Mouse (Mus musculus) erythroid progenitor cell, adult 5-6 weeks (primary cell): ENCODE measurements at regions not wholly inside any gene's neighbourhood (a gene's known extent, or its start where the extent isn't known, plus 50 kb on each side); places are given as distances from the start of the nearest gene placed in this dataset.

Experiments used
- ATAC-seq: replicated peaks from 2 replicates; pipeline ENCODE4 v1.8.0; 2016; ENCODE audit warnings: moderate number of reproducible peaks, mild to moderate bottlenecking, moderate TSS enrichment, inconsistent platforms; ENCODE audit not compliant: poor library complexity, low FRiP score, severe bottlenecking

DNA sequence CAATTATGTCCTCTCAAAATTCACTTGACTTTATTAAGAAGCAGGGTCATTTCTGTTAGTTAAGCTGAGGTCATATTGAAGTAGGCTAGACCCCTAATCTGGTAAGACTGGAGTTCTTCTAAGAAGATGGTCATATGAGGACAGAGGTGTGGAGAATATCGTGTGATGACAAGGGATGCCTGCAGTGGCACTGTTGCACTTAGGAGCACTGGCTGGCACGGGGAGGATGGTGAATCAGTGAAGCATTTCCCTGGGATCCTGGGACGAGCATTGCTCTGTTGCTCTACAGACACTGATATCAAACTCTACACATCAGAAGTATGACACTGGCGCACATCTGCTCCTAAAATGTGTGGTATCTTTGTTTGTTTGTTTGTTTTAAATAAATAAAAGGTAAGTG, 493.6 kb downstream of the Slc4a3 start:
- no peak for ATAC-seq

DNA sequence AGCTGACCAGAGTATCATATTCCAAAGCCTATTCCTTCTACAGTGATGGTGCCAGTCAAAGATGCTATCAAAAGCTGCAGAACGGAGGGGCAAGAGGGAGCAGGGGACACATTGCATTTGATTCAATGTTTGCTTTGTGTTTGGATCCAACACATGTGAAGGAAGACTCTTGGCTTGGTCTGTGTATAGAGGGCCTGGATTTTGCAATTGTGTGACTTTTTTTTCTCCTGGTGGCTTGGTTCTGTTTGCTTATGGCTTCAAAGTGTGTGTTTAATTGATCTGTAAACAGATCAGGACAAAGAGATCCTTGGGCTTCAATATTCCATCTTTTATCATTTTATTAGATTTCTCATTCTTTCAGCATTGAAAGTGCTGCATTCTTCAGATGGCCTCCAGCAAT, 504.2 kb downstream of the Slc4a3 start:
- no peak for ATAC-seq

DNA sequence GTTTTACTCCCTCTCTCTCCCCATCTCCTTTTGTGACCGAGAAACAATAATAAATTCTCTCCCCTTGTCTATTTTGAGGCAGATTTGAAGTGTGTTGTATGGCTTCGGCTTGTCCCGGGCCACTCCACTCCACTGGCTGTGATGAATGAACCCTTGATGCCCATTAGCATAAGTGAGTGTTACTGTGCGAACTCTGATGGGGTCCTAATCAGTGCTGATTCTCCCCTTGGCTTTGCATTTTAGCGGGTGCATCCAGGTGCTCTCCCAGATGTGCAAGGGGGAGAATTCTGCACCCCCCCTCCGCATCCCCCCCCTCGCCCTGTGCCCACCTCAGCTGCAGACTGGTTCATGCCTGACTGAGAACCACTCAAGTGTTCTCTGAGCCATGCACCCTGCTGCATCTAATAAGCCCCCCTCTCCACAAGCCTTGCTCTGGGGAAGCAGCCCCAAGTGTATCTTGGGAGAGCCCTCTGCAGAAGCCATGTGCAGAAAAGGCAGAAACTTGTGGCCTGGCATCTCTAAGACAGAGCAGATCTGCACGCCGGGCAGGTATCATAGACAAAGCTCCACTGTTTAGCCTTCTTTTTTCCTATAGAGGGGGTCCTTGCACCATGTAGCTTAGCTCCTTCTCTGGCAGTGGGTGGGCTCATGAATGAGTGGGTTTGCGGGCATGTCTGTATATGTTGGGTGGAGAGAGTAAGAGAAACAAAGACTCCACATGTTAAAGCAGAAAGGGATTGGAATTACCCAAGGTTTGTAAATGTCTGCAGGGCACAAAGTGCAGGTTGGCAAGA, 507.5 kb downstream of the Slc4a3 start:
- no peak for ATAC-seq

DNA sequence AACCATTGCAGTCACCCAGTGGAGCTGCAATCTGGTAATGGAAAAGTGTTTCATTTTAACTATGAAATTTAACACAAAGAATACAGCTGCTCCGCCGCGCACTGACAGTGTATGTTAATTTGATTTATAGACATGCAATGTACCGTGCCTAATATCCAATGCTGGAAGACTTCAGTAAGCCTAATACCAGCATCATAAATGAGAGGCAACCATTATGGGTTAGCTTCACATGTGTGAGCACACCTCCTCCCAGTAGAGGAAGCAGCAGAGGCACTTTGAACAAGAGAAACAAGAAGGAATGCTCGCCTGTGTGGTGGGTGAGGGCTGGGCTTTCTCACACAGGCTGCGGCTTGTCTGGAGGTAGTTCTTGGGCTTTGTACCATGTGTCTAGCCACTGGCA, 519.7 kb downstream of the Slc4a3 start:
- no peak for ATAC-seq

DNA sequence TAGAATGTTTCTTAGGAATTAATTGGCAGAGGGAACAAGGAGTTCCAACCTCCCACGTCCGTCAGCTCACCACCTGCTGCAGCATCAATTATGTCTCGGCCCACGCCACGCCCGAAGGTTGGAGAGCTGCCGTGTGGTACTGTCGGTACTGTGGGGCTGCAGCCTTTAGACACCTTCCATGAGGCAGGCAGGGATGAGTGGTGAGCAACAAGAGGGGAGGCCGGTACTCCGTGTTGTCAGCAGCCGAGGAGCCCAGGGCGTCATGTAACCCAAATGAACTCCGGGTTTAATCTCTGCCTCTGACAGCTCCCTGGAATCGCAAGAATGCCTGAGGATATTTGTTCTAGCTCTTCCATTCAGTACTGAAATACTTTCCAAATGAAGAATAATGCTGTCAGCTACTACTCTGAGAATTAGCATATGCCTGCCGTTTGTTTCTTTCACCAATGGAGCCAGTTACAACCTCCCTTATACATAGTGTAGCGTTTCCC, 524.8 kb downstream of the Slc4a3 start:
- no peak for ATAC-seq

DNA sequence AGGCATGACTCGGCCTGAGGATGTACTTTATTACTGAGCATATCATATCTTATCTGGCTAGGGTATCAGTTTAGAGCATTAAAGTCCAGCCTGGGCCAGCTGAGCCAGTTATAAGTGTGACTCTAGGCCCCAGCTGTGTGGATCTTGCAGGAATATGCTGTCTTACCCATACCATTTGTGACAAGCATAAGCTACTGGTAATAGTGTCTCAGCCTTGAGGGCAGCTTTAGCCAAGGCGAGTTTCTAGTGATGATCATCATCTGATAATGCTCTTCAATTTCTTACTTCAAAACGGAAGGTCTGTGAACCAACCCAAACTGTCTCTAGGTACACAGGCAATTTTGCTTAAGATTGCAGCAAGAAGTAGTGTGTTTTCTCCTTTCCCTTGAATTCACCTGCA, 529.1 kb downstream of the Slc4a3 start:
- no peak for ATAC-seq

DNA sequence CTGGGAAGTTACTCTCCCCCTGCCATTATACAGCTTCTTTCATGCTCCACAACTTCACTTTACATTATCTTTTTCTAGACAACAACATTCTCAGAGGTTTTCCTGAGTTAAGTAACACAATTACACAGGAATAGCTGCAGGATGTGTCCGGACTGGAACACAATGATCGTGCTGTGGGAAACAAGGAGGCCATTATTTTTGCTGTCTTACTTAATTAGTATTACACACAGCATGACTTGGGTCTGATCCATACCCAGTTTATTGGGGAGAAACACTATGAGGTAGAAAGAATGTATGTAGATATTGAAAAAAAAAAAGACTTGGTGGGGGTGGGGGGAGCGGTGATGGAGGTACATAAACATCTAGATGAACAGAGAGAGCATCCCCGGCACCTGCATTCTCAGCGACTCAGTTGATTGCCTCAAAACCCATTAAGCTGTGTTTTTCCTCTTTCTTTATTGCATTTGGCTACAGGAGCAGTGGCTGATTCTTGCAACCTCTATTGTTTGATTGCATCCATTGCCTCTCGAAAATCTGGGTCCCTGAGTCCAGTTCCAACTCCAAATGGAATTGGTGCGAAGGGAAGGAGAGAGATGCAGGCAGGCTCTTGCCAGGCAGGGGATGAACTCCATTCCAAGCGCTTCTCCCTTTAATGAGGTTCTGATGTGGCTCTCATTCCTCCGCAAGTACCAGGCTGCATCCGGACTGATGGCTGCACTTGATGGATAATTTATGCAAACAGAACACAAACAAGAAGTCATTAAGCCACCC, 529.8 kb downstream of the Slc4a3 start:
- no peak for ATAC-seq

DNA sequence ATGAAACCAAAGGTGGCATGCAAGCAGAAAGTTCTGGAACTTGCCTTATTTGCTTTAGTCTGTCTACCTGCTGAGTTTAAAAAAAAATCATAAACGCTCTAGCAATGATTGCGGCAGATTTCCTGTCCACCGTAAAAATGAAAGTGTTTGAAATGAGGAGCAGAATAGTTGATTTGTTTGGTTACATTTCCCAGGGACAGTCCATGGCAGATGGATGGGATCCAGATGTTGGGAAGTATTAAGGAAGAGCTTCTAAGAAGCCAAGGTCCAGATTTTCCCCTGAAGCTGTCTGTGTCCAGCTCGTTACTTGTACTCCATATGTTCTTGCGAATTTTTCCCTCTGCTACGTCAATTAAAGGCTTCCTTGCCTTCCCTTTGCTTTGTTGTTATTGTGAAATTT, 534.2 kb downstream of the Slc4a3 start:
- ATAC-seq = no peak

DNA sequence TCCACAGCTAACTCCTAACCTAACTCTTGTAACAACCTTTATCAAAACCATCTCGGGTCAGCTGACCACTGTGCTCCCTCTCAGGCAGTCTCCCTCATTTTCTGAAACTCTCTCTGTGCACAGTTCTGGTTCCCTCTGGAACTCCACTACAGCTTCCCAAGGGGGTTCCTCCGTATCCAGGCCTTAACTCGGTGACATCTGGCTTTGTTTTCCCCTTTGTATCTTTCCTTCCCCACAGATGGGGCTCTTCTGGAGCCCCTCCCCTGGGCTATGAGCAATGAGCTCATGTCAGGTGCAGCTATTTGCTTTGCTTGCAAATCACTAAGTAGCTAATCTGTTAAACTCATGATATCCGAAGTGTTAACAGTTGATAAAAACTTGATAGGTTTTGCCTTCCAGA, 535.6 kb downstream of the Slc4a3 start:
- no peak for ATAC-seq

DNA sequence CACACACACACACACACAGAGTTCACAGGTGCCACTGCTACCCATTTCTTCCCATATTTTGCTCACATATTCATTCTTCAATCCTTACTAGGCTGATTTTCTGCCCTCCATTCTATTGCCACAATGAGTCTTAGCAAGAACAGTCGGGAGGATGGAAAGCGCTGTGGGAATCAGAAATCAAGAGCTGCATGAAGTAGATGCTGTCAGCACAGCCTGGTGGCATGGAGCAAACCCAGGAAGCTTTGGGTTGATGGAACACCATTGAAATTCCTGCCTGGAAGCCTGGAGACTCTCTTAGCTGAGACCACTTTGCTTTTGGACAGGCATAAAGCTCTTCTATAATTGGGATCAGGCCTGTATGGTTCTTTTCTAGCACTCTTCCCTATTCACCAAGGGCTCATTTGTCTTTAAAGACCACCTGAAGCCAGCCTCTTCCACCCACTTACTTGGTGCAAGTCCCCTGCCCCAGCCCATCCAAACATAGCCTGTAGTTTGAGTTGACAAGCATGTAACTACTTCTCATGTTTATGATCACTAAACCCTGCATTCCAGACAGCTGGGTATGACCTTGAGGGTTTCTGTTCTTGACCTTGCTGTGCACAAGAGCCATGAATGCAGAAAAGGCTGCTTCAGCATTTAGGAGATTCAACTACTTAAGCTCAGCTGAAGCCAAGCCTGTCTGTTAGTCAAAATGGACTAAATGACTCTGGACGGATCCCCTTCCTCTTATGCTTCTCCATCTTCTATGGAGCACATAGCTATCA, 537.4 kb downstream of the Slc4a3 start:
- ATAC-seq = no peak

DNA sequence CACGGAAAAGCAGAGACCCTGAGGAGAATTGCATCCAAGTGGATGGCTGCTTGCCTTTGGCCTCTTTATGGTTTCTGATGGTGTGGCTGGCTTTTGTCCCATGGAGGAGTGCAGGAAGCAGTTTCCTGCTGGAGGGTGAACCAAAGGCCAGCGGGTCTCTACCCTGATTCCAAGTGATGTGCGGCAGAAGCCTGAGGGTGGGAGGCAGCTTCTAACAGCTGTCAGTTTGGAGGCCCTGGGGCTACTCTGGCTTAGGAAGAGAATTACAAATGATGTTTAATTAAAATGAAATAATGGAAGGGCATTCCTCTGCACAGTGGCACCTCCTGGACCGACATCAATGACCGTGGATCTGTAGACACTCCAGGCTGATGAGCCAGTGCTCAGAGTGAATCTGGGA, 545.0 kb downstream of the Slc4a3 start:
- ATAC-seq = no peak

DNA sequence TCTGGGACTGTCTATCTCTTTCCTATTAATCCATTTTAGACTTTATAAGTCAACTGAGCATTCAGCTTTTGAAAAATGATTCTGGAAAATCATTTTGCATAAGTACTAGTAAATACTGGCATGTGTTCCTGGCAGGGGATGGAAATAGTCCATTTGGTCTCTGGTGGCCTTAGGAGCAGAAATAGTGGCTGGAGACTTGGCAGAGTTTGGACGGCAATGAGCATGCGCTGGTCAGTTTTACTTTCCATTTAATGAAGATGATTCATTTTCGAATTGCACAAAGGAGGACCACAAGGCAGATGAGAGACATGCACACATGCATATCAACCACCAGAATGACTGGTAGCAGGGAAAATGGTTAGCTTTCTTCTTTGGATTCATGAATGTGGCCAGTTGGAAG, 567.2 kb downstream of the Slc4a3 start:
- ATAC-seq = no peak

DNA sequence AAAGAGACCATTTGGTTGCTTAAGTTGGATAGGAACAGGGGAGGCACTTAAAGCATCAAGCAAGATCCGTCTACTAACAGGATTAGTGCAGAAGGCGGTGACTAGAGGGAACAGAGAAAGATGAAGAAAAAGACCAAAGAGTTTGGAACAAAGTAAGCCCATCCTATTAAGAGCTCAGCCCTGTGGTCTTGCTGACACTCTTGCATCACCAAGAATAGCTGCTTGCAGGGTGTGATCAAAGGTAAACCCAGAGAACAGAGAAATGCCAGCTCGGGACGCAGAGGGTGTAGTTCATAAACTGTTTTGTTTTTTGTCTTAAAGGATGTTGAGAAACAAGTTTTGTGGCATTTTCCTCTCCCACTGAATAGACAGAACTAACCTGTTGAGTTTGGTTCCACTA, 574.8 kb downstream of the Slc4a3 start:
- no peak for ATAC-seq

DNA sequence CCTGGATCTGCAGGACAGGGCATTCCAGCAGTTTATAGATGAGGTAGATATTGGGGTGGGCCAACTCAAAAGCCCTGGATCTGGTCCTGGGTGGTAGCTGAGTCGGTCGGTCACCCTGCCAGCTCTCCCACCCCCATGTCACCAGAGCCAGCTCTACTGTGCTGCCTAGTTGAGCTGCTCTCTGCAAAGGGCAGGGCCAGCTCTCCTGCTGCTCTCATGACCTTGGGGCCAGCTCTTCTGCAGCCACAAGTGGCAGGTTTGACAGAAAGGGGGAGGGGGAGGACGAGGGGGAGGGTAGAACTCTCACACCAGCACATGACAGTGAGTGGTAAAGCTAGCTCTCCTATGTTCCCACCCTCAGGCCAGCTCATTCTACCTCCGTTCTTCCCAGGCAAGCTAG, 584.3 kb downstream of the Slc4a3 start:
- ATAC-seq = no peak

DNA sequence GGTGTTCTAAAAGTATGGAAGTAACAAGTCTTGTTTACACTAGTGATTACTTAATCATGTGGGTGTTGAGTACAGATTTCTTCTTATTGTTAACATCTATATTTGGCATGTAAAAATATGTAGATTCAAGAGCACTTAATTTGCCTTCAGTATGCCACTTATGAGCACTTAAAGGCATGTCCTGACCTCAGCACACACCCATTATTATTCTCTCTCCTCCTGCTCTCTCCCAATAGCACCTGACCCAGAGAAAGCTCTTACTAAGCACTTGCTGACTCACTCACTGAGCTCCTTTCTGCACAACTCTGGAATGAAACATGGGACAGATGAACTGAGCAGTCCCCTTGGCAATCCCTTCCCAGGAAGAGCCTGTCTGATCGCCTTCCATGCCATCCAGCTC, 590.7 kb downstream of the Slc4a3 start:
- ATAC-seq = no peak

DNA sequence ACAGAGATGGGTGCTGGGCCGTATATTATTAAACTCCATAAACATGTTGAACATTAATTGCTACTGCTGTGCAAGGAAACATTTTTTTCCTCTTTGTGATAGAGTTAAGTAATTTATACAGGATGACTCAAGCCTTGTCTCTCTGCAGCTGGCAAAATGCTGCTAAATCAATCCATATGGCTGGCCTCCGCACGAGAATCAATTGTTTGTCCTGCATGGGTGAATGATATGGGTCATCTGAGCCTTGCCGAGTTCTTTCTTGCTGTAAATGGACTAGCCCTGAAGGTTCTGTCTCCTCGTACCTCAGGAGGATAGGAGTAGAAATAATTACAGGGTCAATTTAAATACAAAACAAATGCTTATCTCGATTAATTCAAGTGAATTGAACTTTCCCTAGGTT, 591.6 kb downstream of the Slc4a3 start:
- ATAC-seq = no peak

DNA sequence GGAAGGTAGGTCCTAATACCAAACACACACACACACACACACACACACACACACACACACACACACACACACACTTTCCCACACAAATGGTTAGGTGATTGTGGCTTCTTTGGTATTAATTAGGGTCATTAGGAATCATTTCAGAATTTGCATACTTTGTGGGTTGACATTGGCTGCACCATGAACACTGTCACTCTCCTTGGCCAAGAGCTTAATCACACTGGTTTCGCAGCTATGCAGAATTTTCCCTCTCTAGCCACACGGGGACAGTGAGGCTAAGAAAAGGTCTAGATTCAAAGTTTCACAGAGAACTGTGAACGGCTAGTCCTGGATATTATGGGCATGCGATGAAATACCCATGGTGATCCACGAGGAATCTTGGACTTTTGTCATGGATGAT, 597.5 kb downstream of the Slc4a3 start:
- ATAC-seq = no peak

DNA sequence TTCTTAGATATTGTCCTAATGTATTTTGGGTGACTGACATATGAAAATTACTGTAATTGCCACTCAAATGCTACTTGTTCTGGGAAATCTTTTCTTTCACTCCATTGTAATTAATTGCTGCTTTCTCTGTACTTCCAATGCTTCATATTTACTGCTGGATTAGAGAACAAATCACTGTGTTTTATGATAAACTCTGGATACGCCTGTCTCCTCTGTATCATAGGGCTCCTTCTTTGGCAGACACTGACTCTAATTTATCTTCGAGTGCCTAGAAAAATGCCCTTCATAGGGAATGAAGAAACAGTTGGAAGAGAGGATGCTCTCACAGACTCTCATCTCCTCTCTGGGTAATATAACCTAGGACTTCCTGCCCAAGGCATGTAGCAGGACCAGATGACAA, 602.9 kb downstream of the Slc4a3 start:
- ATAC-seq = no peak

DNA sequence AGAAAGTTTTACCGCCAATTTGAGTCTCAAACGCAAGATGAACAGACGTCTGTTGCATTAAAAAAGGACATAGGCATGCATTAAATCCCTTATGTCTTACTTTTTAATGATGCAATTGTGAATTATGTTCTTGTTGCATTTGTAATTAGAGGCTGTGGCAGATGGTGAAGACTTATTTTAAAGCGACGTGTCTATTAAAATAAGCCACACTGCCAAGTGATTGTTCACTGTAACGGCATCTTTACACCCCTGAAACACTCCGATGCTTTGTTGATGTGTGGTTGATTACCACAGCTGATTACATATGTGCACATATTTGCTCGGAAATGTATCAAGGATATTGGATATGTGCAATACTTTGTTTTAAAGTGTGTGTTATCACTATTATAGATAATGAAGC, 610.2 kb downstream of the Slc4a3 start:
- no peak for ATAC-seq

DNA sequence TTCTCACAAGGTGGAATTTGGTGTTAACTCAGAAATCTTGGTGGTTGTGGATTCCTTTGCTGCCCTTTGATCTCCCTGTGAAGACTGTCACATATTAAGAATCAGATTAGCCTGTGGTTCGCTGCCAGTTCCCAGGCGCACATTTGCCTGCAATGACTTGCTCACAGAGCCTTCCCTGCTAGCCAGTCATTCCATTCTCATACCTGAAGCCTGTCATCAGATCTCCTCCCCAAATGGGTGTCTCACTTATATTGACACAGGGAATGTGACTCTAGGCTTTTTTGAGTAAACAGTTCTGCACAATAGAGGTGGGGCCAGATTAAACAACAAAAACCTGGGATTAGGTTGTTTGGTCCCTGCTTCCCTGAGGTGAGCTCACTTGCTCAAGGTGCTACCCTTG, 621.4 kb downstream of the Slc4a3 start:
- ATAC-seq = no peak

DNA sequence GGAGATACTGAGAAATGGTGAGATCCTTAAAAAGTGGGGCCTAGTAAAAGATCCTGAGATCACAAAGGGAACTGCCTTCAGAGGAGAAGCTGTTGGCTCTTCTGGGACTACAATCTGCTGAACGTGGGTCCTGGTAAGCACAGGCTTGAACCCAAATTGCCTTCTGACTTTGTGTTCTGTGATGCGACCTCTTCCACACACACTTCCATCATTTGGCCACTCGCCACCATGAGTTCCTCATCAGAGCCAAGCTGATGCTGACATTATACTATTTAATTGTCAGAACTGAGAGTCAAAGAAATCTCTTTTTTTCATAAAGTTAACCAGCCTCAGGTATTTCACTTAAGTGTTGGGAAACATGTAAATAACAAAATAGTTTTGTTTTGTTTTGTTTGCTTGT, 635.1 kb downstream of the Slc4a3 start:
- ATAC-seq = no peak
